Mouse (Mus musculus) retina, embryonic 14.5 days (tissue): Measurements from ENCODE around the gene Timm13.

Experiments used
- DNase-seq: peaks from one replicate; pipeline ENCODE4 v3.0.0-alpha.2; 2015; ENCODE audit warnings: low spot score

Gene Timm13

DNA sequence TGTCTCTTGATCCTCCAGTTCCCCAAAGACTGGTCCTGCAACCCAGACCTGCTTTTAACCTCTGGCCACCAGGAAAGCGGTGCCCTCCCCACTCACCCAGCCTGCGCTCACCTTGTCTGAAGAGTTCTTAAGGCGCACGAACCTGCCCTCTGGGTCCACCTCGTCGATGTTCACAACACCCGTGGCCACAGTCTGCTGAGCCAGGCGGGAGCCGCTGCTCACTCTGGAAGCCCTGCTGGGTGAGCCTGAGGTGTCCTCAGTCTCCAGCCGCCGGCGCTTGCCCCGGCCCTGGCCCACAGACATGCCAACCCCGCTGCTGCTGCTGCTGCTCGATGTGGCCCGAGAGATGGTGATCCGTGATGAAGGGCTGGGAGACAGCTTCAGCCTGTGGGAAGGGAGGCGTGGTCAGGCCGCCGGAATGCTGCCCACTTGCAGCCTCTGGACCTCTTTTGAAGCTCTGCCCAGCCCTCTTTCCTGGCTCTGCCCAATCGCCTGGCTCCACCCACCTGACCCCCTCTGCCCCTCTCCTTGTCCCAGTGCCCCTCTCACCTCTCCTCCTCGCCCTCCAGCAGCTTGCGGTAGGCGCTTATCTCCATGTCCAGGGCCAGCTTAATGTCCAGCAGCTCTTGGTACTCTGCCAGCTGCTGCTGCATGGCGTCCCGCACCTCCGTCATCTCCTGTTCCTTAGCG, 3.4 kb upstream of the Timm13 start:
- DNase-seq: no peak

DNA sequence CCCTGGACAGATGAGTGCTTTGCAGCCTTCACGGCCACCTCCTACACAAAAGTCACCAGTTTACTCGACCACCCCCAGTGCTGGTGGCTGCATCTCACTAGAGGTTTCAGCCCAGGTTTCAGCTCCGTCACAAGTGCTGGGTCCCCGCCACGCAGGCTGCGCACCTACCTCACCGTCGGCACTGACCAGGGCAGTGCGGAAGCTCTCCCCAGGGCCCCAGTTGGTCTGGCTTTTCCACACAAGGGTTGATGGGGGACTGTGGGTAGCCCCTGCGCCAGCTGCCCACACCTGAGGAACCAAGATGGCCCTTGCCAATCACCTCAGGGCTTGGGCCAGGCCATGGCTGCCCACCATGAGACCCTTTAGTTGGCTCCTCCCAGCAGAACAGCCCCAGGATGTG, 2.5 kb upstream of the Timm13 start:
- no peak for DNase-seq

DNA sequence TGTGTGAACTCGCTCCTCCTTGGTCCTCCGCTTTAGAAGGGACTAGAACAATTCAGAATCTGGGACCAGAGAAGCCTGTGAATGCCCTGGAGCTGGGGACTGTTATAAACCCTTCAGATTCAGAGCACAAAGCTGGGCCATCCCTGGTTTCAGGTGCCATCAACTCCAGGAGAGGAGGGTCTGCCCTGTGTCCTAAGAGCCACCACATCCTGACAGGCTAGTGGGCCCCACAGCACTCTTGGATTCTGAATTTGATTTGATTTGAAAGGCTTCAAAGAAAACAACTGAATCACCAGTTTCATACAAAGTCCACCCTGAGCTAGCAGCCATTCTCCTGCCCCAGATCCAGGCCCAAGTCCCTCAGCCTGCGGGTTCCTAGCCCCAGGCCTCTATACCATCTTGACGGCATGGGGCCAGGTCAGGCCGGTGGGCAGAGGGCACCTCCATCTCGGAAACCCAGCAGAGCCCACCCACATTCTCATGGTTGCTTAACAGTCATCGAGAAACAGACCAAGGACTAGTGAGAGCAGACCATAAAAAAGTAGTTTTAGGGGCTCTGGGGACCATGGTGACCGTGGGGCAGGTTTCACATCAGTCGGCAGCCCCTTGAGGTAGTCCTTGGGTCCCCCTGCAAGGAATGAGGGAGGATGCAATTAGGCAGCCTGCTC, 1.6 kb upstream of the Timm13 start:
- DNase-seq: no peak

DNA sequence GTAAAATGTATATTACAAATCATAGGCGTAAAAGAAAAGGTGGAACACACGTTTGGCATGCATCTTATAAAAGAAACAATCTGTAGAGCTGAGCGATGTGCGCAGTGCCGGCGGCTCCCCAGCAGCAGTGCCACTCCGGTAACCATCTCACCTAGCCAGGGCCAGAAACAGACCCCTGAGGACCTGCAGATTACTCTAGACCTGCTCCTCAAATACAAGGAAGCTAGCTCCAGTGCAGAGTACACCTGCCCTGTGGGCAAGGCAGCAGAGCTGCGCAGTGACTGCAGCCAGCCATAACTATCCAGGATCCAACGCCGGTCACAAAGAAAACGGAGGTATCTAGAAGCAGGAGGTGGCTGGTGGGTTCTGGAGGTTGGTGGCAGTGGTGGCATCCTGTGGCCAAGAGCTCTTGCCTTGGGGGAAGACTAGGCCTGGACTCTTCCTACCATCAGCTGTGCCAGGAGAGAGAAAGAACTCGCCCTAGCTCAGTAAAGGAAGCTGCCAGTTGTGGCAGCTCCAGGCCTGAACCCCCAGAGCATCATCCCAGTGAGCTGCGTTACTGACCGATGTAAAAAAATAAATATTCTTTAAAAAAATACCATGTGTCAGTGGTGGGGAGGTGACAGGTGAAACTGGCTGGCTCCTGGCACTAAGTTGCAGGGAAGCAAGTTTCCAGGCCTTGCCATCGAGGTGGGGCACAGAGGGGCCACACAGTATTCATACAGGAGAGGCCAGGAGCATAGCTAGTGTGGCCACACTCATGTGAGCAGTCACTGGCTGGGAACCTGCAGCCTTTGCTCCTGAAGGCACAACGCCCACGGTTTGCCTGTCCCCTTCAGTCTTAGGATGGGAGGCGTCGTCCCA, 872 bp upstream of the Timm13 start:
- no peak for DNase-seq

- no peak for DNase-seq
These were observed 1.0 kb downstream of the Timm13 start for GRCm38 (mm10) chr10:80899591-80900317.

GRCm38 (mm10) chr10:80899074-80899473, 1.7 kb downstream of the Timm13 start:
- no peak for DNase-seq

GRCm38 (mm10) chr10:80897861-80898510, 2.8 kb downstream of the Timm13 start:
- DNase-seq: no peak

DNA sequence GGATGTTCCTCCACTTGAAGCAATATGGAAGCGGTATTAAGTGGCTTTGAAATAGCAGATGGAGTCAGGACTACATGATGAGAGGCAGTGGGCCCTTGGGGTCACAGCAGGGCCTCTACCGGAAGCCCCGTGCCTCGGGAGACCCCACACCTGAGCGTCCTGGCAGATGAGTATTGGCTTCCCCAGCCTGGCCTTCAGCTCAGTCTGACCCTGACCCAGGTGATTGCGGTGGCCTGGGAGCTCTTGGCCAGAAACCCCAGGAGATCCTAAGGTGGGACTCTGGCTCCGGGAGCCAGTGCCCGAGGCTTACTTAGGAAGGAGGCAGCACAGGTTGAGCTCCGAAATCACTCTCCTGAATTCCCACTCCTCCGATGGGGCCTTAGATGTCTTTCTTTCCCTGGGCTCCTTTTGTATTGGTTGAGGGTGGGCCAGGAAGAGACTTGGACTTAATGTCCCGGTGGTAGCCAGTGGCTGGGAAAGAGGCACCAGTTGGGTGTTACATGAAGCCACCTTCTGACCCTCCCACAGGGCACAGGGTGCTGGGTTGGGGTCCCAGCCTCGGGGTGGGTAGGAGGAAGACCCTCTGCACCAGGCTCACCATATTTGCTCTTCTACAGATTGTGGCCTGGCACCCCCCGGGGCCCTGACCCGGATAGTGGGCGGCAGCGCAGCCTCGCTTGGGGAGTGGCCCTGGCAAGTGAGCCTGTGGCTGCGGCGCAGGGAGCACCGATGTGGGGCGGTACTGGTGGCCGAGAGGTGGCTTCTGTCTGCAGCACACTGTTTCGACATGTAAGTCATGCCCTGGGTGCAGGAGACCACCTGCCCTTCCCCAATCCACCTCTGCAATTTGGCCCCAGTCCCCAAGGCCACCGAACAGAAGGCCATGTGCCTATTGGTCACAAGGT, 3.9 kb downstream of the Timm13 start:
- no peak for DNase-seq

DNA sequence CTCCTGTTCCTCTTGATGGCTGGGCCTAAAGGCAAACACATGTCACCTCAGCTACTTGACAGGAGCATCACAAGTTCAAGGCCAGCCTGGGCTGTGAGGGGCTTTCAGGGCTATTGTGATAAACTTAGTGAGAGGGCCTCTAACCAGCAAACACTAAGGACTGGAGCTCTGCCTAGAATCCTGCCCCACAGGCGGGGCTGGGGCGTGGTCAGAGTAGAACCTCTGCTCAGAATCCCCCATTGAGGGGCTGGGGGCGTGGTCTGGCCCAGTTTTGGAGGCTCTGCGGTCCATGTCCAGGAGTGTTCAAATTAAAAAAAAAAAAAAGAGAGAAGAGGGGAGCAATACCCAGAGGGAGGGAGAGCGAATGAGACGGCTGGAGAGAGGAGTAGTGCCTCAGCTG, 5.1 kb downstream of the Timm13 start:
- DNase-seq: no peak

- DNase-seq: no peak
These were observed 5.7 kb downstream of the Timm13 start for GRCm38 (mm10) chr10:80895100-80895499.

DNA sequence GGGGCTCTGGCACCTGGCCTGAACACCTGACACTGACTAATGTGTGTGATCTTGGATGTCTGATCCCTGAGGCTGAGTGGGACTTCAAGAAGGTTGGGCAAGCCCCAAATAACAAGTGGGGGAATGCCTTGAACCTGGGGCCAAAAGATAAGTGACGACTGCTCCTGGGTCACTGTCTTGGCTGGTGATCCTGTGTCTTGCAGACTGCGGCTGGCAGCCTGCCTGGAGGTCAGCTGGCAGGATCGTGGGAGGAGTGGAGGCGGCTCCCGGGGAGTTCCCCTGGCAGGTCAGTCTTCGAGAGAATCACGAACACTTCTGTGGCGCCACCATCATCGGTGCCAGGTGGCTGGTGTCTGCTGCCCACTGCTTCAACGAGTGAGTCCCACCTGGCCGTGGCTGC, 13.6 kb downstream of the Timm13 start:
- no peak for DNase-seq

- DNase-seq: peak; percentile 76
These were observed 19.5 kb downstream of the Timm13 start for GRCm38 (mm10) chr10:80881301-80881700.

- no peak for DNase-seq
These were observed 19.9 kb downstream of the Timm13 start for GRCm38 (mm10) chr10:80880901-80881300.

- DNase-seq: peak; percentile 88
These were observed 20.6 kb downstream of the Timm13 start for GRCm38 (mm10) chr10:80880131-80880641.

DNA sequence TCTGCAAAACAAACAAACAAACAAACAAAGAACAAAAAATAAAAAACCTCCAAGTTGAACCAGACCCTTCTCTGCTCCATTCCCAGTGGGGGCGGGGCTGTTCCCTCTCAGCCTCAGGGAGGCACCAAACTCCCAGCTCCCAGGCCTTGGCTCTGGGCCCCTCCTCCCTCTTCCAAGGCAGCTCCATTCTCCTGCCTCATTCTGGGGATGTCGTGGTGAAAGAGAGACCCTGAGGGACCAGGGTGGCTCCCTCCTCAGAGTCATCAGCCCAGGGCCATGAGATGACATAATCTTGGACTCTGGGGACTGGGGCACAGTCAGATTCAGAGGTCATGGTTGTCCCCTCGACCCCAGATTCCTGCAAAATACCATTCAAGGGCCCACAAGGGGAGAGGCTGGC, 24.2 kb downstream of the Timm13 start:
- no peak for DNase-seq

DNA sequence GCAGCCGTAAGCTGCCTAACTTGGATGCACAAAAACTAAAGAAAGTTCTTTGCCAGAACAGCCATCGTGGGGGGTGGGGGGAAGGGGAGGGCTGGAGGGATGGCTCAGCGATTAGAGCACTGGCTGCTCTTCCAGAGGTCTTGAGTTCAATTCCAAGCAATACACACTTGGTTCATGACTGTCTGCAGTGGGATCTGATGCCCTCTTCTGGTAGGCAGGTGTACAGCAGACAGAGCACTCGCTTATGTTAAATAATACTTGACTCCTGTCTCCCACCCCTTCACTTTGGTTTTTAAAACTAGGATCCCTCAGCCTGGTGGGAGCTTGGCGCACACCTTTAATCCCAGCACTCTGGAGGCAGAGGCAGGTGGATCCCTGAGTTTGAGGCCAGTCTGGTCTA, 24.7 kb downstream of the Timm13 start:
- peak; percentile 76 for DNase-seq

DNA sequence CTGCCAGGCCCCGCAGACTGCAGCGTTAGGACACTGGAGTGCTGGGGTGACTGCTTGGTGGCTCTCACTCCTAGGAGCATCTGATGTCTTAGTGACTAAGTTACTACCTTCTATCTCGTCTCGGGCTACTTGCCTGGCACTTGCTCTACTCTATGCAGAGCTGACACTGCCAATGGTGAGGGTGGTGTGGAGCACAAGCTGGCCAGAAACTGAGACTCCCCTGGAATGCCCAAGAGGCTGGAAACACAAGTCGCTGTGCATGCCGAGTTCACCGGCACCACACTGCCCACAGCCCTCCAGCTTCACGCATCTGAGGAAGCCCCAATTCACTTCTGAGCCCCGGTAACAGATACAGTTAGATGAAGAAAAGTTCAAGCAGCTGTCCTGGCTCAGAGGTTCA, 26.7 kb downstream of the Timm13 start:
- no peak for DNase-seq

GRCm38 (mm10) chr10:80871581-80871980, 29.2 kb downstream of the Timm13 start, which contains the start of gene Tmprss9:
Gene Tmprss9, plus strand, starts transcription at chr10:80871848.
- DNase-seq: no peak

DNA sequence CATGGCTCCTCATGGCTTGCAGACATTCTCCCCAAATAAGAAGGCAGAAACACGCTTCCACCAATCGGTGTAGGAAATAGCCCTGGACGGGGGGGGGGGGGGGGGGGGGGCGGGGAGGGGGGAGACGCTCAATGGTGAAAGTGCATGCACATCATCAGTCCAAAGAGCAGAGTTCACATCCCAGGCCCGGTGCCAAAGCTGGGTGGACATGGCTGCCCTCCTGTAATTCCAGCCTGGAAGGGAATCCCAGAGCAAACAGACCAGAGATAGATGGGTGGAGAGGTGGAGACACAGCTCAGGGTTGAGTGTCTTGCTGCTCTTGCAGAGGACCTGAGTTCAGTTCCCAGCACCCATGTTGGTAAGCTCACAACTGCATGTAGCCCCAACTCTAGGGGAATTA, 29.8 kb downstream of the Timm13 start:
- no peak for DNase-seq

DNA sequence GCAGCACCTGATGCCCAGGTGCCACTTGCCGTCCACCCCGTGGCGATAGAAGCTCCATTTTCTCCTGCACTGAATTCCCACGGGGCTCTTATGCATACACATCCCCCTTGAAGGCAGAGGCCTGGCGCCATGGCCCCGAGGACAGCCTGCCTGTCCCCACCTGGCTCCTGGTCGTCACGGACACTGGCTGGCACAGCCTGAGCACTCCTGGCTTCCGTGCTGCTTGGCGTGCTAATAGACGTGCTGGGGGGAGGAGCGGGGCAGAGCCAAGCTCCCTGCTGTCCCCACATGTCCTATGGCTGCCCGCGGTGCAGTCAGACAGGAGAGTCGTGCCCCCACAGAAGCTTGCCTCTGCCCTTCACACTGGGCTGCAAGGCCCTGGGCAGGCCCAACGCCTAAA, 36.3 kb downstream of the Timm13 start:
- no peak for DNase-seq
